Mouse (Mus musculus) right cerebral cortex, postnatal 36 days (tissue): ENCODE measurements around the gene Camkv.
A peak's percentile ranks its signal among the peaks of the same experiment; 100 is the strongest.

Source experiments
- DNase-seq, 2 experiments: peaks; one replicate each; pipeline ENCODE4 v3.0.0; 2022; ENCODE audit warnings: low spot score in 2 of 2, mixed read lengths in 1 of 2

Gene Camkv

GRCm38 (mm10) chr9:107923021-107923420 is 12.5 kb upstream of the Camkv start:
- DNase-seq = no peak

GRCm38 (mm10) chr9:107923956-107924355 is 11.5 kb upstream of the Camkv start:
- no peak for DNase-seq

- no peak for DNase-seq
Measured at GRCm38 (mm10) chr9:107925251-107925650, 10.2 kb upstream of the Camkv start.

- DNase-seq = no peak
Measured at GRCm38 (mm10) chr9:107926920-107927420, 8.5 kb upstream of the Camkv start.

GRCm38 (mm10) chr9:107927749-107928148 is 7.7 kb upstream of the Camkv start:
- DNase-seq = no peak

GRCm38 (mm10) chr9:107928169-107928568 is 7.3 kb upstream of the Camkv start, which contains the start of gene Actl11:
Gene Actl11, plus strand, starts transcription at chr9:107928469.
- no peak for DNase-seq

GRCm38 (mm10) chr9:107932221-107932620 is 3.3 kb upstream of the Camkv start:
- no peak for DNase-seq

GRCm38 (mm10) chr9:107934146-107934545 is 1.3 kb upstream of the Camkv start:
- peak; percentile 45 to 55 for DNase-seq

GRCm38 (mm10) chr9:107935790-107936214 is 328 bp downstream of the Camkv start:
- DNase-seq = peak; percentile 46 to 59

- peak; percentile 50 to 65 for DNase-seq
Measured at GRCm38 (mm10) chr9:107936215-107936822, 845 bp downstream of the Camkv start.

- DNase-seq = no peak
Measured at GRCm38 (mm10) chr9:107936831-107937230, 1.4 kb downstream of the Camkv start.

GRCm38 (mm10) chr9:107947241-107948194 is 12.0 kb downstream of the Camkv start:
- peak in 1 of 2 experiments; percentile 34 for DNase-seq

GRCm38 (mm10) chr9:107949184-107949921 is 13.9 kb downstream of the Camkv start:
- DNase-seq = no peak

GRCm38 (mm10) chr9:107949922-107950235 is 14.4 kb downstream of the Camkv start, which contains the start of gene Traip:
Gene Traip, plus strand, starts transcription at chr9:107950136.
- no peak for DNase-seq

GRCm38 (mm10) chr9:107950460-107951355 is 15.2 kb downstream of the Camkv start:
- DNase-seq = peak; percentile 84 to 87

GRCm38 (mm10) chr9:107955613-107956289 is 20.3 kb downstream of the Camkv start:
- DNase-seq = no peak

- no peak for DNase-seq
Measured at GRCm38 (mm10) chr9:107957141-107957540, 21.7 kb downstream of the Camkv start.

- DNase-seq = no peak
Measured at GRCm38 (mm10) chr9:107959896-107960295, 24.4 kb downstream of the Camkv start.

GRCm38 (mm10) chr9:107960928-107961327 is 25.5 kb downstream of the Camkv start:
- no peak for DNase-seq

- DNase-seq = peak; percentile 85 to 91
Measured at GRCm38 (mm10) chr9:107961351-107961762, 25.9 kb downstream of the Camkv start.
